Mouse (Mus musculus) liver, embryonic 16.5 days (tissue): ENCODE measurements around the gene Lrrc3c. TPM values are rescaled to one million over a fixed set of nuclear protein-coding genes. Genes with fewer than 3 reads are reported as not detected.
"Not testable (repeated sequence)": the region's sequence is repeated elsewhere in the genome, so short reads cannot be mapped to it uniquely, and the experiment has no call there.

Source experiments
- ATAC-seq: fragments of 200-750 bp; cut with Nextera tagmentation; 2 replicates; pipeline ENCODE4 v1.8.0; 2017; ENCODE audit warnings: low read depth, mild to moderate bottlenecking, moderate number of reproducible peaks, moderate library complexity
- H3K27ac ChIP-seq: fragments of 300-500 bp; sonication (generic); 2 replicates; pipeline ENCODE4 v1.5.1; 2014; ENCODE audit warnings: mild to moderate bottlenecking, low read length
- H3K27me3 ChIP-seq: fragments of 300-500 bp; sonication (generic); 2 replicates; pipeline ENCODE4 v1.6.1; 2014; ENCODE audit warnings: low read depth, low read length, mixed read lengths; ENCODE audit not compliant: control insufficient read depth, insufficient read depth
- H3K36me3 ChIP-seq: fragments of 300-500 bp; sonication (generic); 2 replicates; pipeline ENCODE4 v1.6.1; 2014; ENCODE audit warnings: mild to moderate bottlenecking; ENCODE audit not compliant: control insufficient read depth, insufficient read depth
- H3K4me1 ChIP-seq: fragments of 300-500 bp; sonication (generic); 2 replicates; pipeline ENCODE4 v1.6.1; 2014; ENCODE audit warnings: low read depth, low read length, mixed read lengths; ENCODE audit not compliant: control insufficient read depth
- H3K4me2 ChIP-seq: fragments of 300-500 bp; sonication (generic); 2 replicates; pipeline ENCODE4 v1.6.1; 2014; ENCODE audit warnings: low read depth, low read length, mixed read lengths
- H3K4me3 ChIP-seq: fragments of 300-500 bp; sonication (generic); 2 replicates; pipeline ENCODE4 v1.5.1; 2014; ENCODE audit warnings: low read depth, mild to moderate bottlenecking, low read length
- H3K9ac ChIP-seq: fragments of 300-500 bp; sonication (generic); 2 replicates; pipeline ENCODE4 v1.6.1; 2014; ENCODE audit warnings: low read depth, low read length
- H3K9me3 ChIP-seq: fragments of 300-500 bp; sonication (generic); replicated peaks from 2 replicates; pipeline ENCODE4 v1.6.1; 2016; ENCODE audit warnings: low read length; ENCODE audit not compliant: control insufficient read depth
- WGBS: fragments of 180-500 bp; shearing (Covaris S2); extraction: QIAGEN DNeasy Blood & Tissue Kit; methylation state at CpG from one replicate; pipeline ENCODE4 v1.1.7; 2014; ENCODE audit not compliant: insufficient replicate concordance; 5-methylcytosine and 5-hydroxymethylcytosine counted together
- polyA plus RNA-seq: library from polyadenylated mRNA; unstranded; fragments of >200 nt; fragmentation: Nextera tagmentation; extraction: Ambion mirVana; gene quantifications from 2 replicates; pipeline ENCODE4 v1.2.1, GENCODE M21; 2015

The Lrrc3c gene
- polyA plus RNA-seq, 1 experiment from 2014 or later = not detected

DNA sequence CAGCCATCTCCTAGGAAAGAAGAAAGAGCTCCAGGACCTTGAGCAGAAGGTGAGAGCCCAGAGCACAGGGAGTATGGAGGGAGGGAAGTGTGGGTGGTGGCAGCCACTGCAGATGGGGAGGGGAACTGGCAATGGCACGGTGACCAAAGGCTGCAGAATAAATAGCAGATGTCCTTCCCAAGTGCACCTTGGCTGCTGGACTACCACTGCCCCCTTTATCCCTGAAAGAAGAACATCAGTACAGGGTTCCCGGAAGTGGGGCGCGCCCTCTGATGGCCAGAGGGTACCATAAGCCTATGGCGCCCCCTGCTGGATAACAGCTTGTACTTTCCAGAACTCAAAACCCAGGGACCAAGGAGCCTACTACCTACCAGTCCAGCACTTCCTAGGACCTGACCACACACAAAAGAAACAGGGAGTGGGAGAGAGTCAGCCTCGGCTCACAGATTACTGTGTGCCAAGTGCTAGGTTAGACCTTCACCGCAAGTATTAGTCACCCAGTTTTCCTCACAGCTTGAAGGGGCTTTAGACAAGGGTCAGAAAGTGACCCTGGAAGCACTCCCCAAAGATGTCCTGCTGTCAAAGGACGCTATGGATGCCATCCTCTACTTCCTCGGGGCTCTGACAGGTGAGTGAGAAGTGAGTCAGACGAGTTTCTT lies 37.4 kb downstream of the Lrrc3c start:
- not testable (repeated sequence) for H3K4me3 ChIP-seq, H3K27me3 ChIP-seq, H3K36me3 ChIP-seq, H3K9me3 ChIP-seq, H3K4me2 ChIP-seq, H3K9ac ChIP-seq, H3K27ac ChIP-seq, H3K4me1 ChIP-seq
- WGBS = 19% methylated on average over 10 of the region's 10 CpGs
- 0 out of 2 replicates have a peak, but pooled peaks have one; percentile 32 for ATAC-seq

DNA sequence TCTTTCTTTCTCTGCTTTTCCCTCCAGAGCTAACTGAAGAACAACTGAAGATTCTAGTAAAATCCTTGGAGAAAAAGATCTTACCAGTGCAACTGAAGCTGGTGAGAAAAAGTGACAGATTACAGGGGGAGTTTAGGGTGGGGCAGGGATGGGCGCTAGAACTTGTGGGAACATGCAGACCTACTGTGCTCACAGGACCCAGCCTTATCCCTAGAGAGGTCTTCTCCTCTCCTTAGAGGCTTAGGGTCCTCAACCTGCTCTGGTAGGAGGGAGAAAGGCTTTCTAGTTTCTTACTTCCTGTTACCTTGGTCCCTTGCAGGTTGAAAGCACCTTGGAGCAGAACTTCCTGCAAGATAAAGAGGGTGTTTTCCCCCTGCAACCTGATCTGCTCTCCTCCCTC lies 39.4 kb downstream of the Lrrc3c start:
- H3K27me3 ChIP-seq = no peaks in the 10 kb centered on the region
- H3K36me3 ChIP-seq = no peaks in the 10 kb centered on the region
- 56% methylated on average over 1 of the region's 1 CpGs for WGBS
- no peaks in the 10 kb centered on the region for H3K4me1 ChIP-seq
- H3K4me3 ChIP-seq = no peak overlapping the region
- no peak overlapping the region for H3K9ac ChIP-seq
- ATAC-seq = no peak
- H3K27ac ChIP-seq = no peak overlapping the region
- no peaks in the 10 kb centered on the region for H3K9me3 ChIP-seq
- no peak overlapping the region for H3K4me2 ChIP-seq

DNA sequence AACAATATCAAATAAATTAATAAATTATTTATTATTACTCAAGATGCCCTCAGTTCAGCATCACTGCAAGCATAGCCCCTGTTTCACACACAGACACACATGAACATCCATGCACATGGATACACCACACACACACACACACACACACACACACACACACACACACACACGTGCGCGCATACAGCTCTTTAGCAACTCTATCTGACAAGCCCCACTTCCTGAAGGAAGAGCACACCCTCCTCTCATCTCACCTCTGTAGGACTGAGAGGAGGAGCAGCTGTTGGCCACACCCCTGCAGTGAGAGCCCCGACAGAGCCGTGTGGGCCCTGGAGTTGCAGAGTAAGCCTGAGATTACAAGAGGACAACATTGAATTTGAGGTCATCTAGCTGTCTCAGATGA lies 42.0 kb downstream of the Lrrc3c start:
- Histone ChIP-seq H3K27ac (no peak overlapping the region), H3K4me3 (no peak overlapping the region), H3K36me3 (no peaks in the 10 kb centered on the region), H3K4me1 (no peaks in the 10 kb centered on the region), H3K27me3 (no peaks in the 10 kb centered on the region), H3K9ac (no peak overlapping the region), H3K4me2 (no peak overlapping the region), H3K9me3 (no peaks in the 10 kb centered on the region)
- no peak for ATAC-seq
- WGBS = 18% methylated on average over 5 of the region's 5 CpGs

DNA sequence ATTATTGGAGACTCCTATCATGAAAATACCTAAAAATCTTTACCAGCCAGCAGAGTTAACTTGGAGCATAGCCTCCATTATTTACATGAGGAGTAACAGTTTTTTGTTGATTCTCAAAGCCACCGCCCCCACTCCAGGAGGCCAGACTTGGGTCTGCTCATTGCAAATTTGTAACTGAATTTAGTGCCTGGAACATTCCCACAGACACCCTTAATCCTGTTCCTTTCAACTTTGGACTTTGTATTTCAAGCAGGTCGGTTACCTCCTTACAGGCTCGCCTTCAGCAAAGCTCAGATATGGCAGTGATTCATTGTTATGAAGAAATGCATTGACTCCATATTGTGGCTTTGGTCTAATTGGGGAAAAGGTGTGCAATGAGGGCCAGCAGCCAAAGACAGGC lies 46.7 kb downstream of the Lrrc3c start:
- Histone ChIP-seq H3K4me3 (no peak overlapping the region), H3K4me2 (no peak overlapping the region), H3K27me3 (no peaks in the 10 kb centered on the region), H3K9ac (no peak overlapping the region), H3K9me3 (no peaks in the 10 kb centered on the region), H3K27ac (no peak overlapping the region), H3K36me3 (no peaks in the 10 kb centered on the region), H3K4me1 (no peaks in the 10 kb centered on the region)
- no peak for ATAC-seq
- 57% methylated on average over 3 of the region's 3 CpGs for WGBS

DNA sequence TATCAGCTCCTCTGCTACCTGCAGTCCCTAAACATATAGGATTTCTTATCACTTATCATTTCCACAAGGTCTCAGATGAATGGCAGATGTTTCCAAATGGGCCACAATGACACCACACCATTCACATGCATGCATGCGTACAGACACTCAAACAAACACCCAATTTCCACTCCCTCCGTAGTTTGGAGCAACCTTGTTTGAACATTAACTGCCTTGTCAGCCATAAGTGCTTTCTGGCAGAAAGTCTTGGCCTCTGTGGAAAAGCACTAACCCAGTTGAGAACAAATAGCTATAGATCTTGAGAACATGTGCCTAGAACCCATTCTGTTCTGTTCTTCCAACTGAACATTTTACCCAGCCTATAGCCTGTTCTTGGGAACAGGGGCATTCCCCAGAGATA lies 47.9 kb downstream of the Lrrc3c start:
- H3K36me3 ChIP-seq = no peaks in the 10 kb centered on the region
- no peak for ATAC-seq
- no peak overlapping the region for H3K4me3 ChIP-seq
- WGBS = 40% methylated on average over 2 of the region's 2 CpGs
- H3K27ac ChIP-seq = no peak overlapping the region
- H3K4me1 ChIP-seq = no peaks in the 10 kb centered on the region
- no peak overlapping the region for H3K4me2 ChIP-seq
- no peaks in the 10 kb centered on the region for H3K9me3 ChIP-seq
- no peaks in the 10 kb centered on the region for H3K27me3 ChIP-seq
- H3K9ac ChIP-seq = no peak overlapping the region

DNA sequence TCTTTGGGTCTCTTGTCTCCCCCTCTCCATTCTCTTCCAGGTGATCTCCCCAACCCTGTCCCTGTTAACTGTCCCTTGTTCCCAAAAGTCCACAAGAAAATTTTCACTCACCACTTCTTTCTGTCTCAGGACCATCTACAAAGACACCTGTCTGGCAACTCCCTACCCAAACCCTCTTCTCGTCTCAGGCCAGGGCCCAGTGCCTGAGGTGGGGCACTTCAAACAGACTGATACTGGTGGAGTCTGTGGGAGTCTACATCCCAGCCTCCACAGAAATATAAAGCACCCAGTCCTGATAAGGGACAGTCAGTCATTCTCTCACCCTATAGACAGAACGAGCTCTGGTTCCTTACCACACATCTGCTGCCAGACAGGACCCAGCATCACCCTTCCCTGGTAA lies 48.4 kb downstream of the Lrrc3c start, which contains the start of gene Gsdma2:
Gene Gsdma2 (plus strand): TSS at position 301 of the 400 bp plus-strand sequence.
- no peaks in the 10 kb centered on the region for H3K9me3 ChIP-seq
- no peaks in the 10 kb centered on the region for H3K4me1 ChIP-seq
- H3K27ac ChIP-seq = no peak within 1 kb of the TSS
- no peaks in the 10 kb centered on the region for H3K27me3 ChIP-seq
- H3K36me3 ChIP-seq = no peaks in the 10 kb centered on the region
- 30% methylated on average over 2 of the region's 2 CpGs for WGBS
- H3K4me2 ChIP-seq = no peak within 1 kb of the TSS
- no peak within 1 kb of the TSS for H3K9ac ChIP-seq
- H3K4me3 ChIP-seq = no peak within 1 kb of the TSS
- no peak for ATAC-seq

Other genes with a start within 250 kb of the Lrrc3c start
- gene Ppp1r1b, start 249.9 kb upstream of the Lrrc3c start, polyA plus RNA-seq = 0.79 and 1.9 TPM in 2 replicates
- gene Stard3, start 239.9 kb upstream of the Lrrc3c start, polyA plus RNA-seq = 16.5 and 17.3 TPM in 2 replicates
- 0.98 and 1.7 TPM in 2 replicates for gene Tcap, start 214.5 kb upstream of the Lrrc3c start, polyA plus RNA-seq
- gene Pnmt, start 211.8 kb upstream of the Lrrc3c start, polyA plus RNA-seq = 0.12 TPM in 1 of 2 replicates, not detected in the other
- 3.3 and 3.4 TPM in 2 replicates for gene Pgap3, start 197.8 kb upstream of the Lrrc3c start, polyA plus RNA-seq
- gene Erbb2, start 185.8 kb upstream of the Lrrc3c start, polyA plus RNA-seq = 1.8 and 2.1 TPM in 2 replicates
- gene Mien1, start 159.3 kb upstream of the Lrrc3c start, polyA plus RNA-seq = 55.9 and 57.9 TPM in 2 replicates
- gene Grb7, start 151.9 kb upstream of the Lrrc3c start, polyA plus RNA-seq = 28.5 and 36.0 TPM in 2 replicates
- gene Ikzf3, start 52.3 kb upstream of the Lrrc3c start, polyA plus RNA-seq = 0.19 and 0.20 TPM in 2 replicates
- gene Zpbp2, start 47.2 kb upstream of the Lrrc3c start, polyA plus RNA-seq = 0.60 and 0.85 TPM in 2 replicates
- gene Ormdl3, start 10.9 kb upstream of the Lrrc3c start, polyA plus RNA-seq = 36.6 and 38.4 TPM in 2 replicates
- 0.12 and 0.47 TPM in 2 replicates for gene Gm12355, start 27.4 kb downstream of the Lrrc3c start, polyA plus RNA-seq
- not detected in 2 replicates for gene Gsdma3, start 28.1 kb downstream of the Lrrc3c start, polyA plus RNA-seq
- gene Gsdma2, start 48.5 kb downstream of the Lrrc3c start, polyA plus RNA-seq = not detected in 2 replicates
- 0.04 TPM in 1 of 2 replicates, not detected in the other for gene Gsdma, start 66.1 kb downstream of the Lrrc3c start, polyA plus RNA-seq
- gene Psmd3, start 84.3 kb downstream of the Lrrc3c start, polyA plus RNA-seq = 86.4 and 86.5 TPM in 2 replicates
- gene Csf3, start 103.0 kb downstream of the Lrrc3c start, polyA plus RNA-seq = not detected in 2 replicates
- gene Med24, start 131.1 kb downstream of the Lrrc3c start, polyA plus RNA-seq = 22.8 and 23.8 TPM in 2 replicates
- 6.5 and 7.7 TPM in 2 replicates for gene Thra, start 142.3 kb downstream of the Lrrc3c start, polyA plus RNA-seq
- 0.65 and 0.66 TPM in 2 replicates for gene Nr1d1, start 177.0 kb downstream of the Lrrc3c start, polyA plus RNA-seq
- gene Msl1, start 197.2 kb downstream of the Lrrc3c start, polyA plus RNA-seq = 4.9 and 5.3 TPM in 2 replicates
- gene Casc3, start 206.6 kb downstream of the Lrrc3c start, polyA plus RNA-seq = 11.6 and 13.6 TPM in 2 replicates
- 0.06 and 0.18 TPM in 2 replicates for gene Rapgefl1, start 238.5 kb downstream of the Lrrc3c start, polyA plus RNA-seq